8 mouse cellular contexts compared by ENCODE assay signal in the genomic region with DNA sequence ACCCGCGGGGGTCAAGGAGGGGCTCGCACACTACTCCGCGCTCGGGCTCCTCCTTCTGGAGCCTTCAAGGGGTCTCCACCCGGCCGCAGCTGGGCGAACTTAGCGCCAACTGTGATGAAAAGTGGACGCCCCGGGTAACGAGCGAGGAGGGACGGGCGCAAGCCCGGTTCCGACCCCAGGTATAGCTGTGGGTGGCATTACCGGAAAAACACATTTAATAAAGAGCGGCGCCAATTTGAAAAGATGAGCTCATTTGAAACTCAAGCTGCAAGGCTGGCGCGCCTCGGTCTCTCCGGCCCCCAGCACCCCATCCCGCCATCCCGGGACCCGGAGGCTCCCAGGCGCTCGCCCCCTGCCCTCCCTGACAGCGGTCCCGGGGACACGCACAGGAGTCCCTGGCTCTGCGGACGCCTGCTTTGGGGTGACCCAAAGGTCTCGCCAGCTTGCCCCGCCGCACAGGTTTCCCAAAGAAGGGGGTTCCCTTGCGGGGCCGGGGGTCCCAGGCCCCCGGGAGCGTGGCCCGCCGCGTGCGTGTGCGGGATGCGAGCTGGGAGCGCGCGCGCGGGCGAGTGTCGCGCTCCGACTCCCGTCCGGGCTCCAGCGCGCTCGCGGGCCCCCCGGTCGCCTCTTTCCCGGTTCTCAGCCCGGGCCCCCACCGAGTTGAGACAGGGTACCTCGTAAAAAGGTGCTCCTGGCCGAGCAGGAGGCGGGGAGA. TPM values are rescaled to one million over a fixed set of nuclear protein-coding genes. Genes with fewer than 3 reads are reported as not detected.
DNase-seq lines count a peak whose midpoint lies in the region; ATAC-seq lines count a peak whose summit lies in the region.

No protein-coding gene starts in this region.

- H3K27ac ChIP-seq in heart, embryonic 15.5 days, result peak overlapping the region; percentile 93
- H3K27ac ChIP-seq in limb, embryonic 13.5 days, result peak overlapping the region; percentile 93
- H3K27ac ChIP-seq in neural tube, embryonic 12.5 days, result peak overlapping the region; percentile 80

- DNase-seq in cerebellum, adult 11-12 months, result no peak
- DNase-seq in thymus, postnatal 14 days, result peak; percentile 23
- no peak for DNase-seq in thymus, adult 18-20 months
- no peak for DNase-seq in layer of hippocampus, adult 9-10 months (ENCODE audit: low spot score)

- no peaks in the 10 kb centered on the region for H3K9me3 ChIP-seq in heart, embryonic 15.5 days (replicated peaks)
- no peaks in the 10 kb centered on the region for H3K9me3 ChIP-seq in limb, embryonic 13.5 days
- H3K9me3 ChIP-seq in neural tube, embryonic 12.5 days, result no peaks in the 10 kb centered on the region

- H3K9ac ChIP-seq in heart, embryonic 15.5 days, result peak overlapping the region; percentile 97
- peak overlapping the region; percentile 99 for H3K9ac ChIP-seq in limb, embryonic 13.5 days
- peak overlapping the region; percentile 93 for H3K9ac ChIP-seq in neural tube, embryonic 12.5 days

- peak overlapping the region; percentile 97 for H3K4me3 ChIP-seq in heart, embryonic 15.5 days
- peak overlapping the region; percentile 99 for H3K4me3 ChIP-seq in limb, embryonic 13.5 days
- peak overlapping the region; percentile 99 for H3K4me3 ChIP-seq in neural tube, embryonic 12.5 days

- peak overlapping the region; percentile 90 for H3K4me2 ChIP-seq in heart, embryonic 15.5 days
- H3K4me2 ChIP-seq in limb, embryonic 13.5 days (replicated peaks), result peak overlapping the region; percentile 77
- peak overlapping the region; percentile 91 for H3K4me2 ChIP-seq in neural tube, embryonic 12.5 days (replicated peaks)

- H3K27me3 ChIP-seq in heart, embryonic 15.5 days, result no peaks in the 10 kb centered on the region
- H3K27me3 ChIP-seq in limb, embryonic 13.5 days, result no peaks in the 10 kb centered on the region
- H3K27me3 ChIP-seq in neural tube, embryonic 12.5 days (replicated peaks), result no peaks in the 10 kb centered on the region

- H3K36me3 ChIP-seq in heart, embryonic 15.5 days, result no peaks in the 10 kb centered on the region
- no peaks in the 10 kb centered on the region for H3K36me3 ChIP-seq in limb, embryonic 13.5 days
- H3K36me3 ChIP-seq in neural tube, embryonic 12.5 days, result no peaks in the 10 kb centered on the region

- peak; percentile 26; the same call in 1 of the 2 replicates for ATAC-seq in cerebellum, adult (ENCODE audit: insufficient number of reproducible peaks, low FRiP score, low TSS enrichment)
- 0 out of 2 replicates have a peak, but pooled peaks have one; percentile 12 for ATAC-seq in heart, embryonic 15.5 days (replicated peaks; ENCODE audit: insufficient number of reproducible peaks, insufficient read depth, low FRiP score, low read depth)
- ATAC-seq in limb, embryonic 13.5 days (ENCODE audit: low FRiP score, low read depth), result peak; percentile 57
- ATAC-seq in neural tube, embryonic 12.5 days (ENCODE audit: low FRiP score, low read depth), result peak; percentile 46

- WGBS in heart, embryonic 15.5 days, result under 1% methylated on average over 69 of the region's 71 CpGs
- WGBS in limb, embryonic 13.5 days, result under 1% methylated on average over 71 of the region's 71 CpGs
- under 1% methylated on average over 71 of the region's 71 CpGs for WGBS in neural tube, embryonic 12.5 days

- H3K4me1 ChIP-seq in heart, embryonic 15.5 days (replicated peaks), result peaks cover 16% of the 10 kb centered on the region
- H3K4me1 ChIP-seq in limb, embryonic 13.5 days, result peaks cover 28% of the 10 kb centered on the region
- H3K4me1 ChIP-seq in neural tube, embryonic 12.5 days, result peaks cover 23% of the 10 kb centered on the region

RNA-seq across cellular contexts. Expression of gene Igf2bp2, which starts 1.6 kb away (rescaled TPM):
- polyA plus RNA-seq in heart, embryonic 15.5 days (2015; fragmentation: Nextera tagmentation; extraction: Ambion mirVana), result 34.5 and 43.1 TPM in 2 replicates
- polyA plus RNA-seq in limb, embryonic 13.5 days (2015; fragmentation: Nextera tagmentation; extraction: Ambion mirVana), result 110 and 117 TPM in 2 replicates
- polyA plus RNA-seq in neural tube, embryonic 12.5 days (2016; fragmentation: Nextera tagmentation; extraction: Ambion mirVana), result 85.0 and 87.6 TPM in 2 replicates
